Mouse (Mus musculus) induced T-regulatory cell, adult 2 months (primary cell): ENCODE measurements at regions not wholly inside any gene's neighbourhood (a gene's known extent, or its start where the extent isn't known, plus 50 kb on each side); places are given as distances from the start of the nearest gene placed in this dataset.
"Not testable (repeated sequence)": the region's sequence is repeated elsewhere in the genome, so short reads cannot be mapped to it uniquely, and the experiment has no call there.

Experiments
- DNase-seq: peaks from one replicate; pipeline ENCODE4 v3.0.0-alpha.2; 2012; ENCODE audit warnings: low read depth

GRCm38 (mm10) chr2:114723971-114724666, 69.4 kb upstream of the Dph6 start:
- no peak for DNase-seq

- no peak for DNase-seq
Measured at GRCm38 (mm10) chr2:114727197-114727596, 72.4 kb upstream of the Dph6 start.

DNA sequence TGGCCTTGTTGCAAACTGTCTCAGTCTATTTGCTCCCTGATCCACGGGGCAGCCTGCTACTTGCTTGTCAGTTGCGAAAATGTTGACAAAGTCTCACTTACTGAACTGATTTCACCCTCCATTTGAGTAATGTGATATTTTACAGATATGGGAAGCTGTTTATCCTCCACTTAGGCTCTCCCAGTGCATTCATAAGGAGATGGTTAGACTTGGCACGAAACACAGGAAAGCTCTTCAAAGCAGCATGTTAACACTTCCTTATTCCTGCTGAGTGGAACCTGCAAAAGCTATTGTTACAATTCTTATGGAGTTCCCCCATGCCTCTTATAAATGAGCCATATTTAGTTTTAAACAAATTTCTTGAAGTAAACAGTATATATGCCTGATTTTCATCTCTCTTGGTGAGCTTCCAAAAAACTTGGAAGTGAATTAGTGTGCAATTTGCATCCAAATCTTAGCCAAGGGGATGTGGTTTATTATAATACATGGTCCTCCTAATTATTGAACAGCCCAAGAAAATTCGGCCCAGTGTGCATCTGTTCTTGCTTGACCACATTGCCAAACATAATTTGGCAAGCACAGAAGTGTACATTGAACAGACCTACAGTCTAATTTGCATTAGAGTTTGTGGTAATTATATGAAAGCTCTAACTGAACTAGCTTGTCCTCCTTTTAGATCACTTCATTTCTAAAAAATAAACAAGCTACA, 80.3 kb upstream of the Dph6 start:
- no peak for DNase-seq

DNA sequence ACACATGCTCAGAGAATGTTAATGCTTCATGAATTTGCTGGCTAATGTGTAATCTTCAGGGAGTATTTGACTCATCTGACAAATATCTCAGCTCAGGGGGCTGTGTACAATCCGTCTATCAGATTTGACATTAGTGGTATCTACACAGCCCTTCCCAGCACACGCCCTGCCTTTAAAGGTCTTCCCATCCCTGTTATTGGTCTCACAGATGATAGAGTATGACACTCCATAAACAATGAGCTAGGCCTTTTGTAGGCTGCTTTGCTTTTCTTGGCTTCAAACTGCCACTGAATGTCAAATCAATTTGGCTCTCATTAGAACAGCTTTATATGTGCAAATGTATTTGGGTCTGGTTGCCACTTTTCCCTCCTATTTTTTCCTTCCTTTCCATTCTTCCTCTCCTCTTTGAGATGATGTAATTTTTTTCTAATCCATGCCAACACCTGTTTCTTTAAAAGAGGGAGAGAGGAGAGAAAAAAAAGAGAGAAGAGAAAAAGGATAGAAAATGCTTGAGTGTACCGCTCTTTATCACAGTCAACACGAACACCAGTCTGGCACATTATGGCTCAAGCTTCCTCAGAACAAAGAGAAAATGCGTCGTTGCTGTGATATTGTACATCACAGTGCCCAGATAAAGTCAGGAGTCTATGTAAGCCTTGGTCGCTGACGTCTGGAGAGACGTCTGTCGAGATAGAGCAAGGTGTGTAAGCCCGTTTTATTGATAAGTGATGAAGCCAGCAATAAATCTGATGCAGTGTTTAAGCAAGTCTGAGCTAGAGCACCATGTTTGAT, 84.9 kb upstream of the Dph6 start:
- DNase-seq = no peak

- DNase-seq = no peak
Measured at GRCm38 (mm10) chr2:114763276-114763675, 108.5 kb upstream of the Dph6 start.

- DNase-seq = not testable (repeated sequence)
Measured at GRCm38 (mm10) chr2:114773723-114774122, 119.0 kb upstream of the Dph6 start.

DNA sequence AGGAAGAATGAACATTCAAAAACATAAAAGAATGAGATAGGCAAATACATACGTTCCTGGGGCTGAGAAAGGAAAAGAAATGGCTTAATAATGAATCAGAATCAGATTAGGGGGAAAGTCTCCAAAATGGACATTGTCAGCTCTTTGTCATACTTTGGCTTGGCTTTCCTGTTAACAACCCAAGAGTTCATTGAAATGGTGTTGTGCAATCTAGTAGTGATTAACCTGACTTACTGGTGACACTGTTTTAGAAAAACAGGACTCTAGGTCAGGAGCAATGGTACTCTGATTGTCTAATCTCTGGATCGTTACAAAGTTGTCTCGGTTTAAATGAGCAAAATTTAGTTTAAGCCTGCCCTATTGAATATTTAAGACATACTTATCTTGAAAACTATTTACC, 119.5 kb upstream of the Dph6 start:
- no peak for DNase-seq

DNA sequence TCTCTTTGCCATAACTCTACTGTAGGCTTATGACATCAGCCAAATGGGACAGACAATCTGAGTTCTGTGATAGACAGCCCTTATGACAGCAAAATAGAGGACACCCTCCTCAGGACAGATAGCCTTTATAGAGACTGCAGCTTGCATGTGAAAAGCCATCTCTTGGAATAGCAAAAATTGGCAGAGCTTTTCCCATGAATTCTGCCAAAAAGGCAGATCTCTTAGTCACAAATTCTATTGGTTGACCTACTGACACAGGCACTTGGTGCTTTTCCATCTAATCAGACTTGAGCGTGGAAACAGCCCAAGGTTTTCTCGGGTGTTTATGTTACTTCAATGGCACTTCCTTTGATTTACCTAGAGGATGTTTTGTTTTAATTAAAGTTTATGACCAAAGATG, 120.8 kb upstream of the Dph6 start:
- no peak for DNase-seq

DNA sequence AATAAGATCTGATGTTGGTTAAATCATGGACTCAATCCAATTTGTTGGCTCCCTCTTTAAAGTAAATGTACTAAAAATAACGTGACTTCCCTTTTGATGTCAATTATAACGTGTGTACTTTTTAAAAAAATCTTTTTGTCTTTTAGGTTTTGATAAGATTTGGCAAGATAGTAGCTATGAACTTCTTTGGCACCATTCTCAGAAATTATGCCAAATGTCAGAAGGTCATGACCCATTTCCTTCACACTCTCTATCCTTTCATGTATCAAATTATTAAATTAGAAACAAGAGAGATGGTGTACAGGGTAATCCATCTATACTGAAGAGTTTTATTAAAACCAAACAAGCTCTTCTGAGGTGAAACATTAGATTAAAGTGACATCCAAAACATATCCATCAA, 121.4 kb upstream of the Dph6 start:
- no peak for DNase-seq

DNA sequence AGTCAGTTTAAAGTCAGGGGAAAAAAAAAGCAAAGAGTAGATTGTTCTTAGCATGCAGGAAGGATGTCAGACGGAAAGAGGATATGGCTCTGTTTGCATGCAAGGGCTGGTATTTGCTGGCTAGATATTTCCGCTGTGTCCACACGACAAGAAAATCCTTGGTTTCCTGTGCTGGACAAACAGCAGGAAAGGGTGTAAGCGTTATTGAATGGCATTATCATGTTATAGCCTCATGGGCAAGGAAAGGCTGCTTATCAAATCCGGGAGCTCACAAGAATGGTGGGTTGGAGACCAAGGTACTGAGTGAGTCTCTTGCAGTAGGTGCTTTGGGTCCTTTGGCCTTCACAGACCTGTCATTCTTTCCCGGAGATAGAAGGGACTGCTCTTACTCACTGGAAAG, 127.7 kb upstream of the Dph6 start:
- no peak for DNase-seq

GRCm38 (mm10) chr2:114784191-114784590, 129.4 kb upstream of the Dph6 start:
- DNase-seq = no peak

GRCm38 (mm10) chr2:114788251-114788650, 133.5 kb upstream of the Dph6 start:
- DNase-seq = no peak

GRCm38 (mm10) chr2:114796630-114797290, 142.0 kb upstream of the Dph6 start:
- no peak for DNase-seq

DNA sequence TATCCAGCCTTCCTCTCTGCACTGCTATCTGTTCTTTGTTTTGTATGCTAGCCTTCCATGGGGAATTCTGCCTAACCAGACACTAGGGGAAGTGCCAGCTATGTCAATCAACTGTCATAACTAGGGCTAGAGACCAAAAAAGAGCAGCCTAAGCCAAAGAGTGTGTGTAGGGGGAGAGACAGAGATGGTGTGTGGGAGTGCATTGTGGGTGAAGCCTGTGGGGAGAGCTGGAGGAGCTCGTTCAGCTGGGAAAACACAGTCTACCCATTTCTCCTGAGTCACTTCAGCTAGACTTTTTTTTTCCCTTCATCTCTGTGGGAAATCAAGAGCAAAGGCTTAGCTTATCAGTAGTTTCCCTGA, 142.5 kb upstream of the Dph6 start:
- DNase-seq = no peak

DNA sequence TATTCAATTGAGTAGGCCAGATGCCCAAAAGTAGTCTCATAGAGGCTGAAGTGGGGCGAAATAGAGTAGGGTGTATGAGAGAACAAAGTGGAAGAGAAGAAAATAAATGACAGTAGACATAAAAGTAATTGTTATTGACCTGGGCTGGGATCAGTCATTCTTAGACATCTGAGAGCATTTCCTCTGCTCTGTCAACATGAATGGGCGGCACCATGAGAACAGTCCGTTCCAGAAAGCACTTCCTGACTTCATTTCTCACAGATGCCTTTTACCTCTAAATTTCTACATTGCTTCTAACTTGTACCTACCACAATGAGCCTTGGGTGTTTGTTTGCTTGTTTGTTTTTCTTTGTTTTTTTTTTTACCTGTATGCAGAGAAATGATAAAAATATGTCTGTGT, 148.5 kb upstream of the Dph6 start:
- DNase-seq = no peak

DNA sequence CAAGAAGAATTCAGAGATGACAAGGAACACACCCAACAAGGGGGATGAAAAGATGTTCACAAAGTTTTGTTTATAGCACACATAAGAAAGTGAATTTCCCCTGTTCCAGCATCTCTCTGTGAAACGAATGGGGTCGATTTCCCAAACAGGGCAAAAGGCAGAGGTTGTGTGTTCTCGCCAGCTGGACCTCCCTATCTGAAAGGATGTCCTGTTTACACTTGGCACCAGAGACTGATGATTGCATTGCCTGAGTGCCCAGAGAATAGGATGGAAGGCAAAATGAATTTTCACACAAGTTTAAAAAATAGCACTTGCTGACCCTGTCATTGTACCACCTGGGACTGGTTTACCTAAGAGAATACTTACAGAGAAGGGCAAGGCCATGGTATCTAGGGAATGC, 149.2 kb upstream of the Dph6 start:
- DNase-seq = no peak

GRCm38 (mm10) chr2:114805436-114806047, 150.8 kb upstream of the Dph6 start:
- no peak for DNase-seq

GRCm38 (mm10) chr2:114808046-114808445, 153.3 kb upstream of the Dph6 start:
- DNase-seq = no peak

- no peak for DNase-seq
Measured at GRCm38 (mm10) chr2:114812141-114812902, 157.6 kb upstream of the Dph6 start.

GRCm38 (mm10) chr2:114812903-114813290, 158.1 kb upstream of the Dph6 start:
- no peak for DNase-seq

DNA sequence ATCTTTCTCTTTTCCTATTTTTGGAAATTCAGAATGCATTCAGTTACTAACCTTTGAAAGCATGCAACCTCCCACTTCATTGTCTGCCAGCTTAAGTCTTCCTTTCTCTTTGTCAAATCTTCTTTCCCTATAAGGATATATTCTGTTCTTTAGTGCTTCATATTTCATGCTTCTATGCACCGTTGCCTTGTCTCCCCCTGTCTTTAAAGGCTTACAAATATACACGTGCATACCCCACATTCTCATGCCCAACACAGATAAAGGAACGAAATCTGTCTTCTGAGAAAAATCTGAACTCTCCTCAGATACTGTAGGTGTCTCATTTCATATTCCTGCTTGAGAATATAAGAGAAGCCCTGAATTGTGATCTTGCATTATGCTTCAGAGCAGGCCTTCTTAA, 167.9 kb upstream of the Dph6 start:
- DNase-seq = no peak
